Mouse (Mus musculus) central nervous system, embryonic 18 days (tissue): ENCODE data around the gene Chrng. TPM values are rescaled to one million over a fixed set of nuclear protein-coding genes. Genes with fewer than 3 reads are reported as not detected.

Experiments
- polyA plus RNA-seq: library from polyadenylated mRNA; depleted of rRNA; stranded (reverse); fragments of >200 nt; gene quantifications from 2 replicates; pipeline ENCODE4 v1.2.3, GENCODE M21; 2012; rRNA removed

Chrng gene
- 0.03 and 2.0 TPM in 2 replicates for polyA plus RNA-seq

DNA sequence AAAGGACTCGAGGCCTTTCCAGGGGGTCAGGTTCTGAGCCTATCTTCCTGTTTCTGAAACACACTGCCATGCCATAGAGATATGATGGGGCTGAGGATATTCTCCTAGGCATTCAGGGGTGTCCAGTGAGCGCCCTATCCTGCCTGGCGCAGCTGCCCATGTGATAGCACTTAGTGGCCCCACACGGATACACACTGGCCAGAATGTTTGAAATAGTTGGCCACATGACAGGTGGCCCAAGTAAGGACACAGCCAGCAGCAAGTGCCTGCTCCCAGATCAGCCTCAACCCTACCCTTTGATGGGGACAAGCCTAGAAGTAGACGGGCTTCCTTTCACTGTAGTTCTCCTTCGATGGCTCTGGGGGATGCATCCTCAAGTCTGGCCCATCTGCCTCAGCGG, at the start of gene Chrng:
Chrng (plus strand) TSS at position 193 of the 400 bp plus-strand sequence.

DNA sequence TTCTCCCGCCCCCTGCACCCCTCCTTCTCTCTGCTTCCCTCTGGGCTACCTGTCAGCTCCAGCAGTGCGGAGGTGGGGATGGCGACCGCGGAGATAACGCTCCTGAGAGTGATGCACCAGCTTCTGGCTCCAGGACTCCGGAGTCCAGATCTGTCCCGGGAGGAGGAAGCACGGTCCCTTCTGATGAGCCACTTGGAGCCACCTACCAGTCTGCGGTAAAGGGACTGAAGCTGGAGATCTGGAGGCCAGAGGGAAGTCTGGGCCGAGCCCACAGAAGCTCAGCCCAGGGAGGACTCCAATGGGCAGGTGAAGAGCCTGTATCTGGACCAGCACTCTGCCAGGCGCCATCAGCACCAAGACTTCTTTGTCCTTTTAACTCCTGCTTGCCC, 48.3 kb upstream of the Chrng start, which contains the start of gene Ecel1:
Ecel1 (minus strand) TSS at position 323 of the 389 bp plus-strand sequence.

GRCm38 (mm10) chr1:87183013-87183412, 21.4 kb upstream of the Chrng start, which contains the start of gene Prss56:
Gene Prss56 (plus strand): TSS chr1:87183313.

GRCm38 (mm10) chr1:87190429-87190828, 14.0 kb upstream of the Chrng start, which contains the start of gene Chrnd:
Gene Chrnd (plus strand): TSS chr1:87190607.

DNA sequence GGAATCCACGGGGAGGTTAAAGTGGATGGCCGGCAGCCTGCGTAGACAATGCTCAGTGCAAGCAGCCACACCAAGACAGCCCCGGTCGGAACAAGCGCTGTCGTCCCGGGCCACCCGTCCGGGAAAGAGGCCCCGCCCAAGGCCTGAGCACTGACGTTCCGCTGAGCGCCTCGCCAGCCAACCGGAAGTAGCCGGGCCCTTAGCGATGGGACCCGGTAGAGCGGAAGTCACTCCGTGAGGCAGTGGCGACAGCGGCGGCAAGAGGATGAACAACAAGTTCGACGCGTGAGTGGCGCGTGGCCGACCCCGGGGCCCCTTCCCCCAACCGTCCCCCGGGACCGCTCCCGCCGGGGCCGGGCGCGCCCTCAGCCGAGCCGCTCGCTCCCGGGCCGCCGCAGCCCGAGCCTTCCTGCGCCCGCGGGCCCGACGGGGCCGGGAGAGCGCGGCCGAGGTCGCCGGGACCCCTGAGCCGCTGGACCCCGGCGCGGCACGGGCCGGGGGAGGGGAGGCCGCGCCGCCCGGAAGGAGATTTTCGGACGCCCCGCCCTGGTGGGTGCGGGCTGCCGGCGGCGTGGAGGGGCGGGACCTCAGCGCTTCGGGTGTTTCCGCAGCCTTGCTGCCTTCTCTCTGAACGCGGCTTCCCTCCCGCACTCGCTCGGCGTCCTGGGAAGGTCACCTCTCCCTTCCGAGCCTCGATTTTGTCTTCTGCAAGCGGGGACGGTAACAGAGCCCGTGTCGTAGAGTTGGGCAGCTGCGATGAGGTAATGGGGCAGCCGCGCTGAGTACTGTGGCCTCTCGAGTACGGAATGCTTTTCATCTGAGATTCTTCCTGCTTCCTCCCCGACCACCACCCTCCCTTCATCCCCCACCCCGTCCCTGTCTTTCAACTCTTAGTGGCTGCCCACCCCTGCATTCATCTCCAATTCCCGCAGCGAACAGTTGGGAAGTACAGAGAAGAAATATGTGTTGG, 9.6 kb downstream of the Chrng start, which contains the start of gene Eif4e2:
Eif4e2 (plus strand) TSS at position 180 of the 970 bp plus-strand sequence.

Other genes with a start within 250 kb of the Chrng start
- gene Alppl2, start 114.7 kb upstream of the Chrng start, polyA plus RNA-seq, result not detected in 2 replicates
- 0.03 TPM in 1 of 2 replicates, not detected in the other for gene Alpi, start 103.1 kb upstream of the Chrng start, polyA plus RNA-seq
- not detected in 2 replicates for gene Akp3, start 79.7 kb upstream of the Chrng start, polyA plus RNA-seq
- 30.5 and 32.3 TPM in 2 replicates for gene Ecel1, start 48.1 kb upstream of the Chrng start, polyA plus RNA-seq
- 1.2 and 1.9 TPM in 2 replicates for gene Prss56, start 21.3 kb upstream of the Chrng start, polyA plus RNA-seq
- 0.66 TPM in 1 of 2 replicates, not detected in the other for gene Chrnd, start 14.1 kb upstream of the Chrng start, polyA plus RNA-seq
- 61.3 and 66.4 TPM in 2 replicates for gene Eif4e2, start 9.3 kb downstream of the Chrng start, polyA plus RNA-seq
- gene Efhd1, start 59.7 kb downstream of the Chrng start, polyA plus RNA-seq, result 1.1 and 2.2 TPM in 2 replicates
- 59.9 TPM in 2 replicates for gene Gigyf2, start 122.3 kb downstream of the Chrng start, polyA plus RNA-seq
- gene Kcnj13, start 190.1 kb downstream of the Chrng start, polyA plus RNA-seq, result 2.6 and 3.7 TPM in 2 replicates